Mouse (Mus musculus): ENCODE data around the gene Btbd19.

- TF ChIP-seq CTCF (IDR thresholded peaks at IDR 0.05; ENCODE audit: control insufficient read depth, insufficient read depth, insufficient read length) (no peak), USF1 (IDR thresholded peaks at IDR 0.05; ENCODE audit: low read depth) (no peak), MAX (IDR thresholded peaks at IDR 0.05) (no peak), MYOD1 (IDR thresholded peaks at IDR 0.05; ENCODE audit: control insufficient read depth, insufficient read length, low read depth) (no peak), CEBPB (IDR thresholded peaks at IDR 0.05; ENCODE audit: low read depth) (no peak)
Observed at GRCm38 (mm10) chr4:117108524-117108849, 17.0 kb downstream of the Btbd19 start.

All from C2C12 (cell line).